Mouse (Mus musculus): ENCODE data around the gene Miga2.

Miga2 gene

DNA sequence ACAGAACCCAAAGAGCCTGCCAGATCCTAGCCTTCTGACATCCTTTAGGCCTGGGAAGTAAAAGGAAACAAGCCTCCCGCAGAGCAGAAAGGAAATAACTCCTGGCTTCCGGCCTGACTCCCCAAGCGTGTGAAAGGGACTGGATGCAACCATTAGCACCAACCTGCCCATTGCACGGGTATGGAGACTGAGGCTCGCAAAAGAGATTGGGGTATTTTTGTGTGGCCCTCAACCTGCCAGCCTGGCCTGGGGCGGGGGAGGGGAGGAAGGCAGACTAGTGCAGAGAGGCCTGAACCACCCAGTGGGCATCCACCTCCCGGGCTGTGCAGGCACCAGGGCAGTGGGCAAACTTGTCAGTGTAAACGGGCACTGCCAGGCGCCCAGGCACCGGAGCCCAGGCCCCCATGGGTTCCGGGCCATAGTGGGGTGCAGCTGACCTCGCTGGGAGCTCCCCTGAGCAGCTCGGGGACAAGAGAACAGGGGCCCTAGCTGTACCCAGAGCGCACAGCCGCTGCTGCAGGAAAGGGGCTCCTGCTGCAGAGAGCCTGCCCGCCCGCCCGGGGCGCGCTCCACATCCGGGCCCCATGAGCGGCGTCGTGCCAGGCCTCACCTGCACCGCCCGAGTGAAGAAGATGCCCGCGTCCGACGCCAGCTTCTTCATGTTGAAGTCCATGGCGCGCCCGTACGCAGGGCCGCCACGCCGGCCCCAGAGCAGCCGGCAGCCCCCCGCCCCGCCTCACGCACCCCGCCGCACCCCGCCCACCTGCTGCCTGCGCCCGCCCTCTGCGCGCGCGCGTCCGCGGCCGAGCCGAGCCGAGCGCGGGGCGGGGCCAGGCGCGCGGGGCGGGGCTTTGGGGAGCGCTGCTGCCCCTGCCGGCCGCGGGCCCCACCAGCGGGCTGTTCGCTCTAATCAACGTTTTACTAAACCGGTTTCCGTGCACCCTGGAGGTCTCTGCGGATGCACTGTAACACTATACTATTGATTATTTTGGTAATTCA is 5.2 kb upstream of the Miga2 start, which contains the start of gene Sh3glb2:
TSS of gene Sh3glb2 (minus strand) at position 805 of the 999 bp plus-strand sequence.
- peak; percentile 86 for DNase-seq (ENCODE audit: low spot score)

DNA sequence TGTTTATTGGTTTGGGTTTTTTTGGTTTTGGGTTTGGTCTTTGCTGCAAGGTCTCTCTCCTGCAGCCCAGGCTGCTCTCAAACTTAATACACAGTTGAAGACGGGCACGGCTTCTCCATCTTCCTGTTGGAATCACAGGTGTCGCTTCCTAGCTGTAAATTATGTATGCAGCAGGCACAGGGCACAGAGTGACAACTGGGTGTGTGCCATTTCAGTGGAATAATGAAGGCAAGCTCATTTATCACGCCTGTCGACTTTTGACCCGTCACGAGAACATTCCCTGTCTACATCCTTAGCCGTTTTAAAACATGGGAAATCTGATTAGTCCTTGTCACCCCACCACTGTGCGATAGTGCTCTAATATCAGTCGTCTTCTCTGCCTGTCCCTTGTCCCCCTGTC is 3.4 kb upstream of the Miga2 start:
- no peak for DNase-seq (ENCODE audit: low spot score)

DNA sequence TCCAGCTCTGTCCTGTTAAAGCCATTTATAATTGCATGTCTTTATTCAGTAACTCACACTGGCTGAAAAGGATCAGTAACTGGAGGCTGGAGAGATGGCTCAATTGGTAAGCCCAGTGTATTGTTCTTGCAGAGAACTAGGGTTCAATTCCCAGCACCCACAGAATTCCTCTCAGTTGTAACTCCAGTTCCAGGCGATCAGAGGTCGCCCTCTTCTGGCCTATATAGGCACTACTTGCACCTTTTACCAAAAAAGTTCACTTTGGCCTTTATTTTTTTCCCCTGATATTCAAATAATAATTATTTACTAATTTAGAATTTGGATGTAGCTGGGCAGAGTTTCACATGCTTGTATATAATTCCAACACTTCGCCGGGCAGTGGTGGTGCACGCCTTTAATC is 1.2 kb upstream of the Miga2 start:
- DNase-seq (ENCODE audit: low spot score) = no peak

DNA sequence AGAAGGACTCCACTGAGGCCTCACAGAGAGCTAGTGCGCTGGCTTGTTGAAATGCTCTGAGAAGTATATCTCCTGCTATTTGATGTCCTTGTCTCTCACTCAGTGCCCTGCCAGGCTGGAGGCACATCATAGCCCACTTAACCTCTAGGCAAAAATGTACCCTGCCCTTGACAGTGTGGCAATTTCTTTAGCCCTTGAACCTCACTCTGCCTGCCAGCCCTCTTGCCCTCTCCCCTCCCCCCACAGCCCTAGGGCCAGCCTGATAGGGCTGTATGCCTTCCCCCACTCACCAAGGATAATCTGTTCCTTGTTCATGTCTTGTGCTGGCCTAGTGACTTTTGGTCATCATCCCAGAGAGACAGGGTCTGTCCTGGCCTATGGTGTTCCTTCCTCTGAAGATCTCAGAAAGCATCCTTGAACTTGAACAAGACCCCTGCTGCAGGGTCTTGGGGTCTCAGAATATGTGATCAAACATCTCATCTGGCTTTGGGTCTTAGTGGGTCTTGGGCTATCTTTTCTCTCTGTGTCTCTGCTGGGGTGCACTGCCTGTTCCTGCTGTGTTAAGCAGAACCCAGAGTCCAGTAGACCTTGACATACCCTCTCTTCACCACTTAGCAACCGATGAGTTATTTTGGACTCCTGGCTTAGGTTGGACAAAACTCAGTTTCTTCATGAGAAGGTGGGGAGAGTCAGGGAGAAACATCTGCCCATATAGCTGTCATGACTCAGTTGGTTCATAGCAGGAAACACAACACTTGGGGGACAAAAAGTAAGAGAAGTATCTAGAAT is 1.4 kb downstream of the Miga2 start:
- no peak for DNase-seq (ENCODE audit: low spot score)

DNA sequence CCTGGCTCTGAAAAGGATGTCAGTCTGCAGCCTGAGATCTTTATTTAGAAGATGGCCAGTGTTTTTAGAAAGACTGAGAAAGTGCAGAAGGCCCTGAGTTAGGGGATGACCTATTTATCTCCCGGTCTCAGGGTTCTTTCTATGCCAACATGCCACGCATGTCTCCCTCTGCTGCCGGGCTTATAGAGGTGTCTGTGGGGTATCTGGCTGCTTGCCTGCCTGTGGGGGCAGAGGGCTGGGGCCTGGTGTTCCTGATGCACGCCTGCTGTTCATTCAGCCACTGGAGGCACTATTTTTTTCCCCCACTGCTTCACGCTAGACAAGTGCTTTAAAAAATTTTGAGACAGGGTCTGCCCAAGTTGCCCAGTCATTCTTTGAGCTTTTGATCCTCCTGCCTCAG is 2.2 kb downstream of the Miga2 start:
- no peak for DNase-seq (ENCODE audit: low spot score)

DNA sequence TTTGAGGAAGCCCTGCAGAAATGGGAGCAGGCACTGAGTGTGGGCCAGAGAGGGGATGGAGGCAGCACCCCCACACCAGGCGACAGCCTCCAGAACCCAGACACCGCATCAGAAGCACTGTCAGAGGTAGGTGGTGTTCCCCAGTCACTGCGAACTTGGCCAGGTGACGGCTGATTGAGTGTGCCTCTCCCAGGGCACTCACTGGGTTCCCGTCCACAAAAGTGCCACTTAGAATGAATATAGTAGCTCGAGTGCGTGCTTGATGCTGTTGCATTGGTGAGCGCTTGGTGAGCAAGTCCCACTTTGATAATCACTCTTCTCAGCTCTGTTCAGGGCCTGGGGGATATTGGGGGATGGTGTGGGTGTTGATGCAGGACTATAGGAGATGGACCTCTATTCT is 7.5 kb downstream of the Miga2 start:
- no peak for DNase-seq (ENCODE audit: low spot score)

DNA sequence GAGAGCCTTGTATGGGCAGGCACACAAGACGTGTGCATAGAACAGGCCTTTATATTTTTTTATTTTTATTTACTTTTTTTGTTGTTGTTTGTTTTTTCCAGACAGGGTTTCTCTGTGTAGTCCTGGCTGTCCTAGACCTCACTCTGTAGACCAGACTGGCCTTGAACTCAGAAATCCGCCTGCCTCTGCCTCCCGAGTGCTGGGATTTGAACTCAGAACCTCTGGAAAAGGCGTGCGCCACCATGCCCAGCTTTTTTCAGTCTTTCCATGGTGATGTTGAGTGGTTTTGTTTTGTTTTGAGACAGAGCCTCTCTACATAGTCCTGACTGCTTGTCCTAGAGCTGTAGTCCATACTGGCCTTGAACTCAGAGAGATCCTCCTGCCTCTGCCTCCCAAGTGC is 8.7 kb downstream of the Miga2 start:
- no peak for DNase-seq (ENCODE audit: low spot score)

DNA sequence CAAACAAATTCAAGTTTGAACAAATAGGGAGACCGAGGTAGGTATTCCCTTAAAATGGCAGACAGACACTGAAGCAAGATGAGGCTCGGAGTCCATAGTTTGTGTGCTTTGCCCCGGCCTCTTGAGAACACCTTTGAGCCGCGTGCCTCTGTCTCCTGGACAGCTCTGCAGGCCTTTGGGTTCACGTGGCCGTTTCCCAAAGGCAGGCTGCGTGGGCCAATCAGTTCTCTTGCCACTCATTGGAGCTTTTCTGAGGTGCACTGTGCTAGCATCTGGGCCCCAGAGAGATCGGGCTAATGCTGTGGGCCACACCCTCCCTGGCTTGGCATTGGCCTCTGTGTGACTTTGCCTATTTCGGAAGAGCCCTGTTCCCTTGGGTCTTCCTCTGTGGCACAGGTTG is 11.9 kb downstream of the Miga2 start:
- DNase-seq (ENCODE audit: low spot score) = no peak

DNA sequence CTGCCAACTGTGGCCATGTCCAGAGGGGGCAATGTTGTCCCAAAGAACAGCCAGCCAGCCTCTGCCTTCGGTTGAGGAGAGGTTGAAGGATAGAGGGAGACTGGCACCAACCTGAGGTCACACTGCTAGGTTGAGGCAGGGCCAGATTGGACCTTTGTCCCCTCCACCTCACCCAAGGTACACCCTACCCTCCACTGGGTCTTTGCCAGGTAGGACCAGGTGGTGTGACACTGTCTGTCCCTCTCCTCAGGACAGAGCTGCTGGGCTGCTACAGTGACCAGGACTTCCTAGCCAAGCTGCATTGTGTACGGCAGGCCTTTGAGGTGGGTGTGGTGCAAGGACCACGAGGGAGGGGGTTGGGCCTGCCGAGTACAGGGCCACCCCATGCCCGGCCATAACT is 13.7 kb downstream of the Miga2 start:
- DNase-seq (ENCODE audit: low spot score) = no peak

DNA sequence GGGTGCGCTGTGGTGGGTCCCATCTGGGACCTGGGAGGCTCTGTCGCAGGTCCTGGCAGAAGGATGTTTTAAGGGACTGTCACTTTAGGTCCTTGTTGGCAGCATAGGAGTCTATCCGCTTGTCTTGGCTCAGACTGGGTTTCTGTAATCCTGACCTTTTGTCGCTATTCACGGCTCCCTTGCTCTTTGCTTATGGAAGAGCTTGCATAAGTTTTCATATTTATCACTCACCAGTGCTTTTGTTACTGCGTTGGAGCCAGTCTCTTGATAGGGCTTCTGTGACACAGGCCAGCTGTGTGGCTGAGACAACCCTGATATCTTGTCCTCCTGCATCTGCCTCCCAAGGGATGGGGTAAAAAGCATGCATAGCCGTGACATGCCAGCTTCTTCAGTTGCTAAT is 15.3 kb downstream of the Miga2 start:
- DNase-seq (ENCODE audit: low spot score) = no peak

DNA sequence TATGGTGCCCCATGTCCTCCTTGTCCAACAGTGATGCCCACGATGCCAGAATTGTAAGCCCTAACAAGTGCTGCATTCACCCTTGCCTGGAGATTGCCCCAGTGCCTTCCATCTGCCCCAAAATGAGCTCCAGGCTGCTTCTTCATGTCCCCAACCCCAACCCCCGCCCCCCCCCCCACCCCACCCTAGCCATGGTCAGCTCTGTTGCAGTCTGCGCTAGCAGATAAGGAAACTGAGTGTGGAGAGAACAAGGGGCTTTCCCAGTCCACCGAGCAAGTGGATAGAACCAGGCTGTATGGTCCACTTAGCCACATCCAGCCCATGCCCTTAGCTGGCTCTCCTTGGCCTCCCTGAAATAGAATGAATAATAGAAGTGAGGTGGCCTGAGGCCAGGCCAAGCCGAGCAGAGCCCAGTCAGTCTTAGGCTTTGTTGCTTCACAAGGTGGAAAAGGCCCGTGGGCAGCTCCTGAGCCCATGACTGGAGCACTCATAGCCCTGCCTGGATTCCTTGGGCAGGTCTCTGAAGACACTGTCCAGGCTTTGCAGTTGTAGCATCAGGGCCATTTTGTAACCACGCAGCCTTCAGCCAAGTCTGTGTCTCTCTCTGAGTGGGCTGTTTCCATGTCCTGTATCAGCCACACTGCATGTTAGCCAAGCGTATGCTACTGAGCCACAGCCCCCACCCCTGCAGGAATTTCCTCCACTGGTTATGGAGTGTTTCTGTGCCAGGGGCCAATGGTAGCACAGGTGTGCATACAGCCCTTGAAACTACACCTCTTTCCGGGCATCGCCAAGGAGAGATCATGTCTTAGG is 16.7 kb downstream of the Miga2 start:
- DNase-seq (ENCODE audit: low spot score) = no peak

DNA sequence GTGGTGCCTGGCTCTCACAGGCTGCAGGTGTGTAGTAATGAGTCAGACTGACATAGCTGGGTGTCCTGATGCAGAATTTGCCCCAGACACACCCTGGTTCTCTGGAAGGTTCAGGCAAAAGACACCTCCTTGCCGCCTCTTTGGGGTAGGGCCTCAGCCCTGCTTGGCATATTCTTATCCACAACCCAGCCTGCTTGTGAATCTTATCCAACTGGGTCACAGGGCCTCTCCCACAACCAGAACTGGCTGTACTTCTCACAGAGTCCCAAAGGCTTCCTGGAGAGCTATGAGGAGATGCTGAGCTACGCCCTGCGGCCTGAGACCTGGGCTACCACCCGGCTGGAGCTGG is 17.3 kb downstream of the Miga2 start:
- DNase-seq (ENCODE audit: low spot score) = no peak

DNA sequence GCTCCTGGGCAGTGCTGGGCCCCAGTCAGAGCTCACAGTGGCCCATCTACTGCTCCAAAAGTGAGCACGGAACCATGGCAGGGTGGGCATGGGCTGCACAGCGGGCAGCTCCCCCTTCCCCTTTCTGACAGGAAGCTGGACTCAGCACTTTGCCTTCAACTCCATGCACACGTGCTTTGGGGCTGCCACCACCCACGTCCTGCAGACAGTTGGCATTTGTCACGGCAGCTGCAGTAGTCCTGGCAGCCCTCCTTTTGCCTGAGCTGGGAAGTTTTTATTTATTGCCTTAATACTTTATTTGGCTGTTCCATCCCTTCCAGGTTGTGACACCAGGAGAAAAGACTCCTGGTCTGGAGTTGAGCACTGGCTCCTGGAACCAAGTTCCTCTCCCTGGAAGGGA is 20.8 kb downstream of the Miga2 start:
- DNase-seq (ENCODE audit: low spot score) = no peak

DNA sequence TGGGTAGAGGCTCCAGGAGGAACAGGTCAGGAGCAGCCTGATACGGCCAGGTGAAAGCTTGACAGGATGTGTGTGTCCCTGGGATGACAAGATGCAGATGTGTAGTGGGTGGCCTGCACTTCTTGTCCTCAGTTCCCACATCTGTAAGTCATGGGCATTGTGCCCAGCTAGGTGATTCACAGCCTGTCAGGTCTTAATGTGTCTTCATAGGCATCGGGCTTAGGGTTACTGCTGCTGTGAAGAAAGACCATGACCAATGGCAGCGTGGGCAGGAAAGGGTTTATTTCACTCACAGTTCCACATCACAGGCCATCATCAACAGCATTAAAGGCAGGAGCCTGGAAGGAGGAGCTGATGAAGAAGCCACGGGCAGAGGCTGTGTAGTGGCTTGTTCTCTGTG is 21.6 kb downstream of the Miga2 start:
- no peak for DNase-seq (ENCODE audit: low spot score)

DNA sequence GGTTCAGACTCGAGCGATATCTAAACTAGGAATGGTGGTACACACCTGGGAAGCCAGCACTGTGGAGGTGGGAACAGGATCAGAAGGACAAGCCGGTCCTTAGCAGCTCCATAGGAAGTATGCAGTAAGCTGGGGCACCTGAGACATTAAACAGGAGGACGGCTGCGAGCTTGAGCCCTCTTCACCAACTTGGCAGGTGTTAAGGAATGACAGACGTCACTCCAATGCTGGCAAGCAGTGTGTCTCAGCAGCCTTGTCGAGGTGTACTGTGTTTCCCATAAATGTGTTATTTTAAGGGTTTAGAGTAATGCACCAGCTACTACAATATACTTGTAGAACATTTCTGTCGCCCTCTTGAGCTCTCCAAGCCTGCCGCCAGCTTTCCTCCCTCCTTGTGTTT is 22.9 kb downstream of the Miga2 start:
- no peak for DNase-seq (ENCODE audit: low spot score)

DNA sequence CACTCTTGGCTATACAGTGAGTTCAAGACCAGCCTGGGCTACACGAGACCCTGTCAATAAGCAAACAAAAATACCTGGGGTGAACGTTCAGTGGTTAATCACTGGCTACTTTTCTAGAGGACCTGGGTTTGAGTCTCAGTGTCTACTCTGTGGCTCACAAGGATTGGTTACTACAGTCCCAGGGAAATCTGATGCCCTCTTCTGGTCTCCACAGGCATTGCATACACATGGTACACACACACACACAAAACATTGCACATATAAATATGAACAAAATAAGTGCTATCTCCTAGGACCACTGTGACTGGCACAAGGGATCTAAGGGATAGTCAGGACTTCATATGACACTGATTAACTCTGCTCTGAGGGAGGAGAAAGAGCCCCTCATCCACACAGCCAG is 25.0 kb downstream of the Miga2 start:
- no peak for DNase-seq (ENCODE audit: low spot score)

DNA sequence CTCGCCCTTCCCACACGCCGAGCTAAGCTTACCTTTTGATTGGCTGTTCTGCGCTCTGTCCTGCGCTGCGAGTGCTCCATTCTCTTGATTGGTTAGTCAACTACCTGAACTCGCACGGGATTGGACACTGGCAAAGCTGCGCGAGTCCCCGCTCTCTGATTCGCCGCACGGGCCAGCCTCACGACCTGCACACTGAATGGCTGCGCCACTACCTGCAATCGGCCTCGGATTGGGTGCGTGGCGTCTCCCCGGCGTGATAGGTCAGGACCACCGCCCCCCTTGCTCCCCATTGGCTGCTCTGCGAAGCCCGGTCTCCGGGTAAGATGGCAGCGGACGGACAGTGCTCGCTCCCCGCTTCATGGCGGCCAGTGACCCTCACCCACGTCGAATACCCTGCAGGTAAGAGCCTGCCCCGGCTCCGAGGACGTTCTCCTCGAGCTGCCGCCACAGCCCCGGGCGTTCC is 28.1 kb downstream of the Miga2 start, which contains the start of gene Dolpp1:
TSS of gene Dolpp1 (plus strand) at position 141 of the 463 bp plus-strand sequence.
- DNase-seq (ENCODE audit: low spot score) = peak; percentile 96

DNA sequence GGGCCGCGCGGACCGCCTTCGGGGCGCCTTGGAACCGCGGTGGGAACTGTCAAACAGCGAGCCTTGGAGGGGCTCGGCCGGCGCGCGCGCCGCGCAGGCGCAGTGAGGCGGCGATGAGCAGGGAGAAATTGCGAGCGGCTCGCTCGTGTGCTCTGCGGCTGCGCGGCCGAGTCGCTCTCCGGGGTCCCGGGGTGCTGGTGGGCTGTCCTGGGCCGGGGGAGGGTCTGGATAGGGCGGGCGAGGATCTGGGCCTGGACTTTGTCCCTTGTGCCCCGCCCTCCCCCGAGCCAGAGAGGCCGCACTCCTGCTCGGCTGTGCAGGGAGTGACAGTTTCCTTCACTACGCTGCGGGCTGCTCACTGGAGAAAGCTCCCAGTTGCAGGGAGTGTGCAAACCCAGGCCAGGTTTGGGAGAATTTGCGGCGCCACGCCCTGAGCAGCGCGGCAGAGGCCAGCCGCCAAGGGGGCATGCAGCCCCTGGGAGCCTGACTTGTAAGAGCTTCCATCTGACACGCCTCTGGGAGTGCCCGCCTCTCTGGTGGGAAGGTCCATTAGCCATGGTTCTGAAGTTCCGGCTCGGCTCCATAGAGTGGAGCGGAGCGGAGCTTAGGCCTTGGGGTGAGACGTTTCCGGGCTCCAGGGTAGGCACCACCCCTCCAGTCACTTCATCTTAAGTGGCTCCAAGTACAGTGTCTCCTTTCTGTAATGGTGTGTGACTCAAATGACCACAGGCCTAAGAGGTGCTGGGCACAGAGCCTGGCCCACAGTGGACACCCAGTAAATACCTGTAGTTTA is 28.7 kb downstream of the Miga2 start:
- peak; percentile 78 for DNase-seq (ENCODE audit: low spot score)

DNA sequence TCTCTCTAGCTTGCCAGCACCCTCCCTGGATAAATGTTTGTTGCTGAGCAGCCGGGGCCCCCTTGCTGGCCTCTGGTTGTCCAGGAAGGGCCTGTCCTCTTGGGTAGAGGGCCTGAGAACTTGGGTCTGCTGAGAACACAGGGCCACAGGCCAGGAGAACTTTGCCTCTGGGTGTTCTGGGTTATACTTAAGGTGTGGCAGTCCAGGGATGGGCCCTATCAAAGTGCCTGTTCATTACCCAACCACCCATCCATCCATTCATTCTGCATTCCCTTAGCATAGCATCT is 29.3 kb downstream of the Miga2 start:
- no peak for DNase-seq (ENCODE audit: low spot score)

DNA sequence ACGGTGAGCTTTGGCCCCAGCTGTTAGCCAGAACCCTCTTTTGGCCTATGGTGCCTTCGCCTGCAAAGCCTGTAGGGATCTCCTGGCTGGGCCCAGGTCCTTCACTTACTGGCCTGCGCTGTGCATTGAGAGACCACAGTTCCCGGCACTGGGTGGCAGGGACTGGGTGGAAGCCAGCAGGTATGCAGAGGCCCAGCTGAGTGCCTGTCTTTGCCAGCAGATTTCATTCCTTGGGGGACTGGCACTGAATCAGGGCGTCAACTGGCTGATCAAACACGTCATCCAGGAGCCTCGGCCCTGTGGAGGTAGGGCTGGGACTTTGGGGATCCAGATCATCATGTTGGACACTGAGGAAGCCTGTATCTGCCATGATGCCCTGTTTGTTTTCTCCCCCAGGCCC is 31.7 kb downstream of the Miga2 start:
- DNase-seq (ENCODE audit: low spot score) = no peak

DNA sequence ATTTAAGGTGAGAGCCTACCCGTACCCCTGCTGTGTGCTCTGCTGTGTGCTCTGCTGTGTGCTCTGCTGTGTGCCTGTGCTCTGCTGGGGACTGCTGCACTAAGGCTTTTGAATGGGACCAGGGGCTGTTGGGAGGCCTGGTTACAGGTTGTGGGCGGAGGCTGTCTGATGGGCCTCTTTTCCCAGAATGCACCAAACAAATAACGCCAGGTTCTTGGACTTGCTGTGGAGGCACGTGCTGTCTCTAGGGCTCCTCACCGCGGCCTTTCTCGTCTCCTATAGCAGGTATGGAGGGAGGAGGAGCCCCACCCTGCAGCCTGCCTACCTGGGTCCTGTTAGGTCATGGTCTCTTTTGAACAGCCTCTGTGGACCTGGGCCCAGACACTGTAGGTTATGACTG is 32.2 kb downstream of the Miga2 start:
- no peak for DNase-seq (ENCODE audit: low spot score)

Data from urinary bladder, postnatal 14 days (tissue).